Mouse (Mus musculus) intestine, embryonic 15.5 days (tissue): Measurements from ENCODE around the gene Trak1. TPM values are rescaled to one million over a fixed set of nuclear protein-coding genes. Genes with fewer than 3 reads are reported as not detected.
A peak's percentile ranks its signal among the peaks of the same experiment; 100 is the strongest.
"Not testable (repeated sequence)": the region's sequence is repeated elsewhere in the genome, so short reads cannot be mapped to it uniquely, and the experiment has no call there.

Experiments
- ATAC-seq: fragments of 200-750 bp; cut with Nextera tagmentation; 2 replicates; pipeline ENCODE4 v1.8.0; 2017; ENCODE audit warnings: moderate TSS enrichment, moderate library complexity
- H3K27ac ChIP-seq: fragments of 300-500 bp; sonication (generic); 2 replicates; pipeline ENCODE4 v1.5.1; 2015; ENCODE audit warnings: mild to moderate bottlenecking, inconsistent platforms
- H3K27me3 ChIP-seq: fragments of 300-500 bp; sonication (generic); replicated peaks from 2 replicates; pipeline ENCODE4 v1.6.1; 2015; ENCODE audit warnings: inconsistent platforms
- H3K36me3 ChIP-seq: fragments of 300-500 bp; sonication (generic); 2 replicates; pipeline ENCODE4 v1.6.1; 2015; ENCODE audit warnings: inconsistent platforms
- H3K4me1 ChIP-seq: fragments of 300-500 bp; sonication (generic); replicated peaks from 2 replicates; pipeline ENCODE4 v1.6.1; 2015; ENCODE audit warnings: inconsistent platforms
- H3K4me2 ChIP-seq: fragments of 300-500 bp; sonication (generic); replicated peaks from 2 replicates; pipeline ENCODE4 v1.6.1; 2015; ENCODE audit warnings: mild to moderate bottlenecking, inconsistent platforms
- H3K4me3 ChIP-seq: fragments of 300-500 bp; sonication (generic); replicated peaks from 2 replicates; pipeline ENCODE4 v1.5.1; 2015; ENCODE audit warnings: inconsistent platforms
- H3K9ac ChIP-seq: fragments of 300-500 bp; sonication (generic); 2 replicates; pipeline ENCODE4 v1.6.1; 2015; ENCODE audit warnings: inconsistent platforms
- H3K9me3 ChIP-seq: fragments of 300-500 bp; sonication (generic); 2 replicates; pipeline ENCODE4 v1.6.1; 2016; ENCODE audit warnings: inconsistent platforms
- WGBS: fragments of 180-500 bp; shearing (Covaris S2); methylation state at CpG from one replicate; pipeline ENCODE4 v1.1.7; 2015; 5-methylcytosine and 5-hydroxymethylcytosine counted together
- polyA plus RNA-seq: library from polyadenylated mRNA; unstranded; fragments of >200 nt; fragmentation: Nextera tagmentation; extraction: Ambion mirVana; gene quantifications from 2 replicates; pipeline ENCODE4 v1.2.1, GENCODE M21; 2015

Trak1 gene
- polyA plus RNA-seq, 1 experiment from 2014 or later, result 20.9 TPM

- WGBS, result 67% methylated on average over 31 of the region's 31 CpGs
- no peak overlapping the region for H3K27ac ChIP-seq
- H3K9ac ChIP-seq, result no peak overlapping the region
- no peak overlapping the region for H3K4me2 ChIP-seq
- peaks cover 30% of the 10 kb centered on the region for H3K36me3 ChIP-seq
- H3K9me3 ChIP-seq, result no peaks in the 10 kb centered on the region
- no peaks in the 10 kb centered on the region for H3K4me1 ChIP-seq
- ATAC-seq, result peak; percentile 11
- H3K27me3 ChIP-seq, result no peaks in the 10 kb centered on the region
- no peak overlapping the region for H3K4me3 ChIP-seq
Measured at GRCm38 (mm10) chr9:121443696-121444366, 146.5 kb downstream of the Trak1 start.

GRCm38 (mm10) chr9:121444367-121444707 is 147.0 kb downstream of the Trak1 start:
- H3K27me3 ChIP-seq, result no peaks in the 10 kb centered on the region
- H3K4me2 ChIP-seq, result no peak overlapping the region
- 70% methylated on average over 3 of the region's 3 CpGs for WGBS
- peaks cover 32% of the 10 kb centered on the region for H3K36me3 ChIP-seq
- no peak overlapping the region for H3K9ac ChIP-seq
- H3K4me1 ChIP-seq, result no peaks in the 10 kb centered on the region
- H3K9me3 ChIP-seq, result no peaks in the 10 kb centered on the region
- no peak overlapping the region for H3K4me3 ChIP-seq
- ATAC-seq, result no peak
- H3K27ac ChIP-seq, result no peak overlapping the region

DNA sequence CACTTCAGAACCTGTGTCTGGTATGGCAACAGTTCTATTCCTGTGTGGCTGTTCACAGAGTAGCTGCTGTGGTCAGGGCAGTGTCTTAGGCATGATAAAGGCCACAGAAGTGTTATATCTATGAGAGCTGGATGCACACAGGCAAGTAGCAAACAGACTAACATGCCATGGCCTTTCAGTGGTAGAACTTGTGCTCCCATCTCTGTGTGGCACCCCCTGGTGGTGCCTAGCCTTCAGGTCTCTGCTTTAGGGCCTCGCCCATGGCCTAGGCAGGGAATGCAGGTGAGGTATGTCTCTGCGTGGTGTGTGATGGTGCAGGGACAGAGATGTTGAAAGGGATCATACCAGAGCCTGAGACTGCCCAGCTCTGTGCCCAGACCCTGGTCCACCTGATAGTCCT is 148.1 kb downstream of the Trak1 start:
- H3K36me3 ChIP-seq, result peaks cover 37% of the 10 kb centered on the region
- no peaks in the 10 kb centered on the region for H3K4me1 ChIP-seq
- peak; percentile 67 for ATAC-seq
- H3K4me3 ChIP-seq, result no peak overlapping the region
- H3K4me2 ChIP-seq, result no peak overlapping the region
- WGBS, result 75% methylated on average over 2 of the region's 2 CpGs
- no peak overlapping the region for H3K9ac ChIP-seq
- H3K9me3 ChIP-seq, result no peaks in the 10 kb centered on the region
- no peak overlapping the region for H3K27ac ChIP-seq
- H3K27me3 ChIP-seq, result no peaks in the 10 kb centered on the region

GRCm38 (mm10) chr9:121446431-121446831 is 149.1 kb downstream of the Trak1 start:
- Histone ChIP-seq H3K9ac (no peak overlapping the region), H3K4me2 (no peak overlapping the region)

DNA sequence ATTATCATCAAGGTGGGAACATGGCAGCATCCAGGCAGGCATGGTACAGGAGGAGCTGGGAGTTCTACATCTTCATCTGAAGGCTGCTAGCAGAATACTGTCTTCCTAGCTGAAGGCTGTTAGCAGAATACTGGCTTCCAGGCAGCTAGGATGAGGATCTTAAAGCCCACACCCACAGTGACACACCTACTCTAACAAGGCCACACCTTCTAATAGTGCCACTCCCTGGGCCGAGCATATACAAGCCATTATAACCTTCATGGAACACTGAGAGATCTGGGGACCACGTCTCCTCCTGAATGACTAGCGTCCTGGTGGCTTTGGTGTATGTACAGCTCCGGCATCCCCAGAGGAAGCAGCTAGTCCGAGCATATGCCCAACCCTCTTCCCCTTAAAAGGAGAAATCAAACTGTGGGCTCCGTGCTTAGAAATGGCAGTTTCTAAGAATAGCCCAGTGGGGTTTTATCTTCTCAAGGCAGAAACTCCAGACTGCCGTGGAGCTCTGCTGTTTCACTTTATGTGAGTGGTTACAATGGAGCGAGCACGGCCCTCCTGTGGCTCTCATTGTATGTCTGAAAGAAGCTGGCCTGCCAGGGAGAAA is 155.1 kb downstream of the Trak1 start:
- not testable (repeated sequence) for H3K27ac ChIP-seq, ATAC-seq, H3K4me1 ChIP-seq, H3K4me3 ChIP-seq, H3K9ac ChIP-seq, H3K9me3 ChIP-seq, H3K4me2 ChIP-seq, H3K27me3 ChIP-seq
- H3K36me3 ChIP-seq, result peaks cover 36% of the 10 kb centered on the region
- WGBS, result 74% methylated on average over 9 of the region's 9 CpGs

More at GRCm38 (mm10) chr9:121446431-121446831, 149.1 kb downstream of the Trak1 start:
- H3K27me3 ChIP-seq, result no peaks in the 10 kb centered on the region
- H3K27ac ChIP-seq, result no peak overlapping the region
- WGBS, result 94% methylated on average over 13 of the region's 13 CpGs
- H3K9me3 ChIP-seq, result no peaks in the 10 kb centered on the region
- no peak for ATAC-seq
- no peaks in the 10 kb centered on the region for H3K4me1 ChIP-seq
- peaks cover 41% of the 10 kb centered on the region for H3K36me3 ChIP-seq
- no peak overlapping the region for H3K4me3 ChIP-seq

GRCm38 (mm10) chr9:121454891-121455290 is 157.6 kb downstream of the Trak1 start:
- no peak overlapping the region for H3K9ac ChIP-seq
- H3K36me3 ChIP-seq, result peaks cover 32% of the 10 kb centered on the region
- H3K27me3 ChIP-seq, result no peaks in the 10 kb centered on the region
- H3K4me3 ChIP-seq, result no peak overlapping the region
- no peak overlapping the region for H3K27ac ChIP-seq
- no peaks in the 10 kb centered on the region for H3K9me3 ChIP-seq
- no peak overlapping the region for H3K4me2 ChIP-seq
- 0 out of 2 replicates have a peak, but pooled peaks cover 2% of the 10 kb centered on the region for H3K4me1 ChIP-seq
- no peak for ATAC-seq
- 85% methylated on average over 3 of the region's 3 CpGs for WGBS

GRCm38 (mm10) chr9:121456739-121457515 is 159.6 kb downstream of the Trak1 start:
- 79% methylated on average over 13 of the region's 13 CpGs for WGBS
- 0 out of 2 replicates have a peak, but pooled peaks cover 2% of the 10 kb centered on the region for H3K4me1 ChIP-seq
- H3K4me2 ChIP-seq, result no peak overlapping the region
- peak; percentile 67; the same call in 1 of the 2 replicates for ATAC-seq
- no peaks in the 10 kb centered on the region for H3K9me3 ChIP-seq
- H3K9ac ChIP-seq, result no peak overlapping the region
- no peak overlapping the region for H3K4me3 ChIP-seq
- peaks cover 41% of the 10 kb centered on the region; the same call in 1 of the 2 replicates for H3K36me3 ChIP-seq
- no peaks in the 10 kb centered on the region for H3K27me3 ChIP-seq
- no peak overlapping the region for H3K27ac ChIP-seq

- 31% methylated on average over 8 of the region's 8 CpGs for WGBS
- H3K36me3 ChIP-seq, result peaks cover 34% of the 10 kb centered on the region; the same call in 1 of the 2 replicates
- H3K27me3 ChIP-seq, result no peaks in the 10 kb centered on the region
- H3K9ac ChIP-seq, result no peak overlapping the region
- no peak overlapping the region for H3K4me2 ChIP-seq
- no peaks in the 10 kb centered on the region for H3K9me3 ChIP-seq
- 0 out of 2 replicates have a peak, but pooled peaks have one; percentile 32 for ATAC-seq
- H3K4me1 ChIP-seq, result 0 out of 2 replicates have a peak, but pooled peaks cover 2% of the 10 kb centered on the region
- H3K27ac ChIP-seq, result no peak overlapping the region
- no peak overlapping the region for H3K4me3 ChIP-seq
Measured at GRCm38 (mm10) chr9:121458466-121458865, 161.2 kb downstream of the Trak1 start.

DNA sequence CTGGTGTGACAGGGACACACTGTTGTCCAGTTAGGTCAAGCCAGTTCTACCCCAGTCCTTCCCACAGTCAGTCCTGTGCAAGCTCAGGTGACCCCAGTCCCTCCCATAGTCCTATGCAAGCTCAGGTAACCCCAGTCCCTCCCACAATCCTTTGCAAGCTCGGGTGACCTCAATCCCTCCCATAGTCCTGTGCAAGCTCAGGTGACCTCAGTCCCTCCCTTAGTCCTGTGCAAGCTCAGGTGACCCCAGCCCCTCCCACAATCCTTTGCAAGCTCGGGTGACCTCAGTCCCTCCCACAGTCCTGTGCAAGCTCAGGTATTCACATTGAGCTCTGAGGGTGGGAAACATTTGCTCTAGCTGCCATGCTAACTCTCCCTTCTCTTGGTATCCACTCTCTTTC is 162.6 kb downstream of the Trak1 start:
- no peak overlapping the region for H3K27ac ChIP-seq
- H3K27me3 ChIP-seq, result no peaks in the 10 kb centered on the region
- H3K9me3 ChIP-seq, result no peaks in the 10 kb centered on the region
- H3K9ac ChIP-seq, result no peak overlapping the region
- WGBS, result 60% methylated on average over 2 of the region's 2 CpGs
- H3K4me1 ChIP-seq, result 0 out of 2 replicates have a peak, but pooled peaks cover 2% of the 10 kb centered on the region
- H3K36me3 ChIP-seq, result peaks cover 28% of the 10 kb centered on the region; the same call in 1 of the 2 replicates
- no peak for ATAC-seq
- H3K4me2 ChIP-seq, result no peak overlapping the region
- H3K4me3 ChIP-seq, result no peak overlapping the region

GRCm38 (mm10) chr9:121460527-121460926 is 163.2 kb downstream of the Trak1 start:
- no peak overlapping the region for H3K4me2 ChIP-seq
- 0 out of 2 replicates have a peak, but pooled peaks cover under 1% of the 10 kb centered on the region for H3K4me1 ChIP-seq
- H3K27ac ChIP-seq, result no peak overlapping the region
- H3K36me3 ChIP-seq, result peaks cover 28% of the 10 kb centered on the region; the same call in 1 of the 2 replicates
- no peak overlapping the region for H3K9ac ChIP-seq
- H3K27me3 ChIP-seq, result no peaks in the 10 kb centered on the region
- no peaks in the 10 kb centered on the region for H3K9me3 ChIP-seq
- 48% methylated on average over 16 of the region's 16 CpGs for WGBS
- H3K4me3 ChIP-seq, result no peak overlapping the region
- no peak for ATAC-seq

DNA sequence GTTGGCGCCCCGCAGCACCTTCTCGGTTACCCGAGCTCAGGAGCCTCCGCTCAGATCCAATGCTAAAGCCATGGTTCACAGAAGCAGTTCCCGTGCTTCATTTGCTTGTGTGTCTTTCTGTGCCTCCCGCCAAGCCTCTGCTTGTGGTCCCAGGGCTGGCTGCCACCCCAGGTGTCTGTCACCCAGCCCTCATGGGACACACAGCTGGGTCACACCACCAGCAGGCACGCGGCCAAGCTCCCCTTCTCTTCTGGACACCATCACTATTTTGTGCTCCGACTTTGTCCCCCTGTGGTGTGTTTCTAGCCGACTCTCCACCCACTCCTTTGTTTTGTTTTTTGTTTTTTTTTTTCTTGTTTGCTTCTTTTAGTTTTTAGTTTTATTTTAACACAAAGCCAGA is 170.2 kb downstream of the Trak1 start:
- H3K4me3 ChIP-seq, result no peak overlapping the region
- H3K27ac ChIP-seq, result no peak overlapping the region
- H3K9me3 ChIP-seq, result no peaks in the 10 kb centered on the region
- no peaks in the 10 kb centered on the region for H3K4me1 ChIP-seq
- no peak overlapping the region for H3K4me2 ChIP-seq
- no peaks in the 10 kb centered on the region for H3K27me3 ChIP-seq
- WGBS, result 84% methylated on average over 11 of the region's 11 CpGs
- H3K9ac ChIP-seq, result no peak overlapping the region
- no peak for ATAC-seq
- H3K36me3 ChIP-seq, result peaks cover 10% of the 10 kb centered on the region; the same call in 1 of the 2 replicates

GRCm38 (mm10) chr9:121469711-121470110 is 172.4 kb downstream of the Trak1 start:
- Histone ChIP-seq H3K27me3 (no peaks in the 10 kb centered on the region), H3K4me3 (no peak overlapping the region), H3K9me3 (no peaks in the 10 kb centered on the region), H3K9ac (no peak overlapping the region), H3K27ac (no peak overlapping the region), H3K4me1 (no peaks in the 10 kb centered on the region), H3K36me3 (peaks cover 8% of the 10 kb centered on the region), H3K4me2 (no peak overlapping the region)
- 87% methylated on average over 6 of the region's 6 CpGs for WGBS
- ATAC-seq, result no peak
